Mouse (Mus musculus) subcutaneous adipose tissue, adult 2 months (tissue): Measurements from ENCODE around the gene 2700049A03Rik. TPM values are rescaled to one million over a fixed set of nuclear protein-coding genes. Genes with fewer than 3 reads are reported as not detected.

Experiments used
- polyA plus RNA-seq: library from polyadenylated mRNA; depleted of rRNA; stranded (reverse); fragments of >200 nt; gene quantifications from 2 replicates; pipeline ENCODE4 v1.2.3, GENCODE M21; 2012; ENCODE audit warnings: low replicate concordance; rRNA removed

The 2700049A03Rik gene
- polyA plus RNA-seq, result 2.0 and 4.0 TPM in 2 replicates

GRCm38 (mm10) chr12:71136130-71136973 lies at the start of gene 2700049A03Rik, which contains the start of gene Timm9:
TSS of gene 2700049A03Rik (plus strand) at chr12:71136848.
TSS of gene Timm9 (minus strand) at chr12:71136684.

GRCm38 (mm10) chr12:71111331-71111730 lies 25.3 kb upstream of the 2700049A03Rik start, which contains the start of gene Tomm20l:
TSS of gene Tomm20l (plus strand) at chr12:71111428.

Other genes with a start within 250 kb of the 2700049A03Rik start
- 42.8 and 44.5 TPM in 2 replicates for gene Actr10, start 199.0 kb upstream of the 2700049A03Rik start, polyA plus RNA-seq
- 27.7 and 30.2 TPM in 2 replicates for gene Psma3, start 162.2 kb upstream of the 2700049A03Rik start, polyA plus RNA-seq
- 2.9 and 5.0 TPM in 2 replicates for gene Arid4a, start 120.9 kb upstream of the 2700049A03Rik start, polyA plus RNA-seq
- gene Tomm20l, start 25.4 kb upstream of the 2700049A03Rik start, polyA plus RNA-seq, result not detected in 2 replicates
- gene Timm9, start 164 bp upstream of the 2700049A03Rik start, polyA plus RNA-seq, result 15.4 and 19.8 TPM in 2 replicates
- gene Dact1, start 173.0 kb downstream of the 2700049A03Rik start, polyA plus RNA-seq, result 10.3 and 12.0 TPM in 2 replicates